Mouse (Mus musculus): ENCODE measurements around the gene Ccnt1.

Ccnt1 gene

DNA sequence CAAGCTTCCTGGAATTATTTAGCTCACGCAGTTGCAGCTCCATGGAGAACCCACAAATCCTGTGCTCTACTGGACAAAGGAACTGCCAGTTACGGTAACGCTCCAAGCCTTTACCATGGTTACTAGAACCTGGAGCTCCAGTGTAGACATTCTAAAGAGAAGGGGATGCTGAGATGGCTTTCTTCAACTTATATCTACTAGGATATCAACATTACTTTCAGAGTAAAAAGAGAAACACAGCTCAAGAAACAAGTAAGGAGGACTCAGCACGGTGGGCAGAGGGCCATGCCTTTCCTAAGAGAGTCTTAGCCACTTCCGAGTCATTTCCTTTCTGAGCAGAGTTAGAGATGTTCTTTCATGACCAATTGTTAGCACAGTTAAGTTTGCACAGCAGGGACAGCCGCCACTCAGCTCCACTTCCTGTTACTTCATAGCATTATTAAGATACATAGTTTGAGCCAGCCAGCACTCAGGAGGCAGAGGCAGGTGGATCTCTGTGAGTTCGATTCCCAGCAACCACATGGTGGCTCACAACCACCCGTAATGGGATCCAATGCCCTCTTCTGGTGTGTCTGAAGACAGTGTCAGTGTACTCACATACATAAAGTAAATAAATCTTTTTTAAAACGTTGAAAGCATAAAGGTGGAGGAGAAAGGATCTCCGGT is at the start of gene Ccnt1, which contains the start of gene 4930415O20Rik:
Gene Ccnt1, minus strand, starts transcription at position 51 of the 666 bp plus-strand sequence.
Gene 4930415O20Rik, plus strand, starts transcription at position 132 of the 666 bp plus-strand sequence.
- DNase-seq (ENCODE audit: low spot score) = no peak

DNA sequence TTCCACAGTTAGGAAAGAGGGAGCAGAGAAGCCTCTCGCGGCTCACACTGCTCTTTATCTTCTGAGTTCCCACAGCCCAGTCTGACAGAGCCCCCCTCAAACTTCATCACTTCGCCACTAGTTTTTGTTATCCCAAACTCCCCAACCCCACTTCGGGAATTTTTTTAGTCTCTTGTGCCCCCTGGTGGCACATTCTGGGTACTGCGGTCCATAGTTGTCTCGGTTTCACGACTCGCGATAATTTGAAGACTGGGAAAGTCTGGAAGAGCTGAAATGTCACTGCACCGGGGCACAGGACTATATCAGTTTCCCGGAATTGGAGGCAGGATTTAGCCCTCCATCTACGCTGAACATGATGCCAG is 46.4 kb upstream of the Ccnt1 start:
- peak; percentile 77 for DNase-seq (ENCODE audit: low spot score)

DNA sequence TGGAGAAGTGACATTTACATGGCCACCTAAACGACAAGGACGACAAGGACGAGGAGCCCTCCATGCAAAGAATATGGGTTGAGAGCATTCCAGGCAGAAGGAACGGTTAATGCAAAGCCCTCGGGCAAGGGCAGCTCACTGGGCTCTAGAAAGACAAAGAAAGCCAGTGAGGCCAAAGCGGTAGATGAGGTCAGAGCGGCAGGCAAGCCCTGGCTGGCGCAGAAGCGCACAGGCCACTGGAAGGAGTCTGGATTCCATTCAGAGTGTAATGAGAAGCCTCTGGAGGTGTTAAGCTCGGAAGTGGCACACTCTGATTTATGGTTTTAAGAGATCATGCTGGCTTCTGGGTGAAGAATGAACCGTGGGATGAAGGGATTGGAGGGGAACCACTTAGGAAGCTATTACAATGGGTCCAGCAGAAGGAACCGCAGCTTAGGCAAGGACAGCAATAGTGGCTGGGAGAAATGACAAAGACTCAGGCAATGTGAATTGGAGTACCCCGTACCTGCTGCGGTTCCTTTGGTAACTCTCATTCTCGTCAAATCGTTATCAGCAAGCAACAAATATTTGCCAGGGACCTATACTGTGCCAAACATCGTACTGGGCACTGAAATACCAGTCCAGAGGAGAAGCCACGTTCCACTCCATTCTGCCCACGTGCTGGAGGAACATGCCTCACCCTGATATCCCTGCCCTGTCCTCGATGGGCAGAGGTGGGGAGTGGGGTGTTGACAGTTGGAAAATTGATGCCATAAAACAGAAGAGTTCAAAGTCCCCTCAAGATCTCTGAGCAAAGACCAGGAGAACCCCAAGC is 45.8 kb upstream of the Ccnt1 start:
- DNase-seq (ENCODE audit: low spot score) = no peak

DNA sequence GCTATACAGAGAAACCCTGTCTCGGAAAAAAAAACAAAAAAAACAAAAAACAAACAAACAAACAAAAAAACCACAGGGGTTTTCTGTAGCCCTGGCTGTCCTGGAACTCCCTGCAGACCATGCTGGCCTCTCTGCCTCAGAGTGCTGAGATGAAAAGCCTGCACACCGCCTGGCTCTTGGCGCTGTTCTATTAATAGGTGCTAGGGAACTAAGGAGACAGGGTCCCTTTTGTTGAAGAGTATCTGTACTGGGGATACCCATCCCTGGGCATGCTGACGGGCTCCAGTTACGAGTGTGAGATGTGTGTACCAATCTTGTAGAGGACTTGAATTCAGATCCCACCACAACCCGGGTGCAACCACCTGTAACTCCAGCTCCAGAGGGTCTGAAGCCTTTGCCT is 45.0 kb upstream of the Ccnt1 start:
- DNase-seq (ENCODE audit: low spot score) = no peak

DNA sequence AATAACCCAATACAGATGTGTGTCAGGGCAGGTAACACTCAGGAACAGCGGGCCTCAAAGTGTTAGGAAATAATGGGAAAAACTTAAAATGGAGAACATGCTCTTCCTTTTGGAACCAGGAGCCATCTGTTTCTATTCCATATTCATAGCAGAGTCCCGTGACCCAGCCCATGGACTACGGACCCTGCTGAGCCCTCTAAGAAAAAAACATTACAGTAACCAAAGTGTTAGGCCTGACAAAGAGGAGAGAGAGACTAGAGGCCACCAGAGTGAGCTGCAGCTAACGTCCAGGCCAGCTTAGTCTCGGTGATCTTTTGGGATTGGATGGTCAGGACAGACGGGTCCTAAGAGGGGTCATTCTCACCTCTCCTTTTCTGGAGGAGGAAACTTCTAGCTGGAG is 44.2 kb upstream of the Ccnt1 start:
- no peak for DNase-seq (ENCODE audit: low spot score)

DNA sequence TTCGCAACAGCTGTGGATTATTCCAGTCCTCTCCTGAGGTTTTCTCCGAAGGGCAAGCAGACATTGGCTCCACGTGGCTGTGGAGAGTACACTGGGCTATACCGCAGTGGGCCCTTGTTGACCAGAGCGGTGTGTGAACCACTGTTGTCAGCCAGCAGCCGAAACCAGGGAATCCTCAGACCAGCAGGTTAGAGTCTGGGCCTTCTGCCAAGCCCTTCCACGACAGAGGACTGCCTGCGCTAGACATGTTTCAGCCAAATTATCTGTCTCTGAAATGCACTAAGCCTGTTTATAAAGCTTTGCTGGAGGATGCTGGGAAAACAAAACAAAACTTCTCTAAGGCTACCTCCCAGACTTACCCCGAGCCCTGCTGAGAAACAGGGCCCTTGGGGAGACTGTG is 43.8 kb upstream of the Ccnt1 start:
- DNase-seq (ENCODE audit: low spot score) = peak; percentile 33

DNA sequence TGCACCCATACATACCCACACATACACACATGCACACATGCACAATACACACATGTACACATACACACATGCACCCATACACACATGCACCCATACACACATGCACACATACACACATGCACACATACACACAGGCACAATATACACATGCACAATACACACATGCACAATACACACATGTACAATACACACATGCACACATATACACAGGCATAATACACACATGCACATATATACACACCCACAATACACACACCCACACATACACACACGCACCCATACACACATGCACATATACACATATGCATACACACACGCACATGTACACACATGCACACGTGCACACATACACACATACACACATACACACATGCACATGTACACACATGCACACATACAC is 41.5 kb upstream of the Ccnt1 start:
- DNase-seq (ENCODE audit: low spot score) = no peak

DNA sequence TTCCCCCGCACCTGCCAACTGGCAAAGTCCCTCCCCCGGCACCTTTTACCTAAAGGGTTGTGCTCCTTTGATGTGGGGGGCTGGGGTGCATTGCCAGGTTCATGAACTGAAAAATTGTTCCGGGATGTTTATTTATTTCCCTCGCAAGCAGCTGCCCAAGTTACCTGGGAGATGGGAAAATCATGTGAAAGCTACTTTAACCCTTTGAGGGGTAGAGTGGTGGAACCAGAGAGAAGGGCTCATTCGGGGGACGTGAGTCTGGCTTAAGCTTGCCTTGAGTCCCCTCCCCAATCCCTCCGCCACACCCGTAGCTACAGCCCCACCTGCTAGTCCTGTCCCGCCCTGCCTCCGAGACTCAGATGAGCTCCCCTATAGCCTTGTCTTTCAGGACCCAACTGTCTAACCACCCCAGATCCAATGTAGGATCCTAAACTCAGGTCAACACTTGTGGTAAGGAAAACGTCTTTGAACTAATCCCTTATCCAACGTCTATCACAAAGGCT is 39.5 kb upstream of the Ccnt1 start:
- DNase-seq (ENCODE audit: low spot score) = no peak

DNA sequence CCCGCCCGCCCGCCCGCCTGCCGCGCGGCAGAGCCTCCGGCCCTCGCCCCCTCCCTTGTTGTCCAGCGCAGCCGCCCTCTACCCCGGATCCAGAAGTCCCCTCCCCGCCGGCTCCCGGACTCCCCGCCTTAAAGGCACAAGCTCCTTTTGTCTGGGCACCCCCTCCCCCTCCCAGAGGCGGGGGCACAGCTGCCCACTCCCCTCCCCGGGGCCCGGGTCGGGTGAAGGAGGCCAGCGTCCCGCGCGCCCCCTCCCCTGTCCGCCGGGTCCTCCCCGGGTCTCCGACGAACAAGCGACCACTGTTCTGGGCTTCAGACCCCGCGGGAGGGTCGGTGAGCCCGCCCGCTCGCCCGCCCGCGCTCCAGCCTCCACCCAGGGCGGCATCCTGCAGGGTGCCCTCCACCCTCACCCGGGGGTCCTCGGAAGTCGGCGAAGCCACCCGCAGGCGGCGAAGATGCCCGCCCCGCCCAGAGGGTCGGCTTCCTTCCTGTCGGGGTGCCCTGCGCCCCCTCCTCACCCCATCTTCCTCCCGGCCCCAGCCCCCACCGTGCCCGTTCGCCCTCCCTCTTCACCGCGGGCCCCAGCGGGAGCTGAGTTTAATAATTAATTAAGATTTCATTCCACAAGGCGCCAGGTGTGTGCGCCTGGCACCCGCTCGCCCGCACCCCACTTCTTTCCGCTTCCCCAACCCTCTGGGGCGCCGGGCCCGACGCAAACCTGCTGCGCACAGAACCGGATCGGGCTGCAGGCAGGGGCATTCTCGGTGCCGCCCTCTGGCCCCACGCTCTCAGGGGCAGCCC is 38.8 kb upstream of the Ccnt1 start, which contains the start of gene Adcy6:
Gene Adcy6, minus strand, starts transcription at position 746 of the 800 bp plus-strand sequence.
- peak; percentile 82 for DNase-seq (ENCODE audit: low spot score)

DNA sequence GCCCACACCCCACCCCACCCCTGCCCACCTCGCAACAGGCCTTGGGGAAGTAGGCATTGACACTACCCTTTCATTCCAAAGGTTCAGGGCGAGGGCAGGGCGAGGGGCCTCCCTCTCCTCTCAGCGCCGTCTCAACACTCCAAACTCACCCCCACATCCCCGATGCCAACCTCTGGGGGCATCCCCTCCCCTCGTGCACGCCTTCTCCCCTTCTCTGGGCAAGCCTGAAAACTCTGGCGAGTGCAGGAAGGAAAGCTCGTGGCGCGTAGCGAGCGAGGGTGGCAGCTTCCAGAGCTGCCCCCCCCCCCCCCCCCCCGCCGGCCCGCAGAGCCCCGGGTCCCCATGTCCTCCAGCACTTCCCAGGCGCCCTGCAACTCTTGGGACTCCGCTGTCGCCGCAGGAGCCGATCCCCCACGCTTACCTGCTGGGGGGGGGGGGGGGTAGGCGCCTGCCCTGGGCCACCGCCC is 38.1 kb upstream of the Ccnt1 start:
- DNase-seq (ENCODE audit: low spot score) = peak; percentile 43

DNA sequence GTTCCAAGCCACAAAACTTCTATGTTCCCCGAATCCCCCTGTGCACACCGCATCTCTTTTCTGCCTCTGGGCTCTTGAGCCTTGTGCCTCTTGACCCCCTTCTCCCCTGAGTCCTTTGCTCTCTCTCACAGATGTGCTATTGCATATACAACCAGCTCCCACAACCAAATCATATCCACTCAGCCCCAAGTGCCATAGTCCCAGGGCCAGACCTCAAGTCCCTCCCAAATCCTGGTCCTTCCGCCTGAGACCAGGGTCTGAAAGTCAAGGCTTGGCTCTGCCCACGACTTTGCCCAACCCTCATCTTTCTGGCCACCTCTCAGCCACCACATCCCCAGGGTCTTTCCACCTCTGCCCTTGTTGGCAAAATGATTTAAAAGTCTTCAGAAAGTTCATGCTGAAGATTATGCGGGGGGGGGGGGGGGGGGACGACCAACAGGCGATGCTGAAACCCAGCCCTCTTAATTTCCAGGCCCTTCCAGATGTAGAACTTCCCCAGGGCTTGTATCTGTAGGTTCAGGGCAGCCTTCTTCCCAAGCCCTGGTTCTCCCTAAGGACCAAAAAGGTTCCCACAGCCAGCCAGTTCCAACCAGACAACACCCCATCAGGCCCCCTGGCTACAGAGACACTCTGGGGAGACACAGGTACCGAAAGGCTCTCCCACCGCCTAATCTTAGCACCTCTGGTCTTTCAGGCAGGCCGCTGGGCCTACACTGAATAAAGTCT is 37.5 kb upstream of the Ccnt1 start:
- peak; percentile 25 for DNase-seq (ENCODE audit: low spot score)

DNA sequence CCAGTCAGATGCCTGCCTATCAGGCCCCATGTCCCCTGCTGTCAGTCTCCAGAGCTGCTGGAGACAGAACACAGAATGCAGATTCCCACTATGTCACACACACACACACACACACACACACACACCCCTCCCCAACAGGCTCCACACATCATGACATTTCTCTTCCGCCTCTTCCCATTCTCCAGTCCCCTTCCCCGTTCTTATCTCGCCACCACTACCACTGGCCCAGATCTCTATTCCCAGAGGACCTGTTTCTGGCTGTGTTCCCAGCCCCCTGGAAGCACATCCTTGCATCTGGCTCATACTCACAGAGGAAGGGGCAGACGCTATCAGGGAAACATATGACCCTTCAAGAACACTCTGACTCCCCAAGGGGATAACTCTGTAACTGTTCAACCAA is 36.8 kb upstream of the Ccnt1 start:
- no peak for DNase-seq (ENCODE audit: low spot score)

DNA sequence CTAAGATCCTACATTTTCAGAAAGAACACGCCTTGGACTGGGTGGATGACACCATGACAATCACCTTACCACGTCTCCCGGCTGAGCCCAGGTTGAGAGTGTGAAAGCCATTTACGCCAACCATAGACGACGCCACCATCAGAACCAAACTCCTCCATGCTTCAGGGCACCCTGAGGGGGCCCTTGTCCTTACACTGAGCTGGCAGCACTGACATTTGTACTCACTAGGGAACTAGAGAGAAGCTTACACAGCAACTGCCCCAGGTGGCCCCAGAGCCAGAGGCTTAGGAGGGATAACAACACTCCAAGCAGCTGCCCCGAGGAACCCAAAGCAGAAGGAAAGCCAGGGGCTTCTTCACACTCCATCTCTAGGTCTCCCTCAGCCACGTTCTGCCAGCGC is 36.0 kb upstream of the Ccnt1 start:
- DNase-seq (ENCODE audit: low spot score) = no peak

DNA sequence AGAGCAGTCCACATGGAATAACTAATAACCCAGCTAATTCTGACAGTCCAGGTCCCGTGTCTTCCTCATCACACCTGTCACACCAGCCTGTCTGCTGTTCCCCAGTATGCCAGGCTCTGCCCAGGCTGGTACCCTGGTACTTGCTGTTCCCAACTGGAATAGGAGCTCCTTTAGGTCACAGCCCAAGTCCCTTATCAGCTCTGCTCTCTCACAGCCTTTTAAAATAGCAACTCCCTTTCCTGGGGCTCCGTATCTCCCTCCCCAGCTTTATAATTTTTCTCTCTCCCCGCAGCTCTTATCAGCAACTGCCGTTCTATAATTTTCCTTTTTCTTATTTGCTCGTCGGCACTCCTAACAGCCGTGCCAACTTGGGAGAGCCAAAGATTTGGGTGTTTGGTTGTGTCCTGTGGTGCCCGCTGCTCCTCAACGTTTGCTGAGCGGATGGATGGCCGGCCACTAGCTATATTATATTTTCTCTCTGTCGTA is 35.4 kb upstream of the Ccnt1 start:
- no peak for DNase-seq (ENCODE audit: low spot score)

DNA sequence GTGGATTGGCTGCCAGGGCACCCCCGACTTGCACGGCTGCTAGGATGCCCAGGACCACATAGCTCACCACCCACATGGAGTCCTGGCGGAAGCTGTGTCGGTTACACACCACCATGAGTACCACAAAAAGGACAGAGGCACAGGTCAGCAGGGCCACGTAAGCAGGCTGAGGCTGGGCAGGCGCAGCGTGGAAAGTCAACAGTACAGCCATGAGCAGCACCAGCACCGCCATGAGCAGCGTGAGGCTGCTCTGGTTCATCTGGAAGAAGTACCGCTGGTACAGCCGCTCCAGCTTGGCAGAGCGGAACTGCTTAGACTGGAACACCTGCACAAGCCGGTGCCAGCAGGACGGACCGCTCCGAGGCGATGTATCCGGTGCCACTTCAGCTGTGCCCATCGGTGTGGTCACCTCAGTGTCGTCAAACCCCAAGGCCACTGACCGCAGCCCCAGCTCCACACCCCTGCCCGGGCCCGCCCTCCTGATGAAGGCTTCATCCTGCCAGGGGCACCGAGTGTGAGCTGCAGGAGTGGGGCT is 33.4 kb upstream of the Ccnt1 start:
- DNase-seq (ENCODE audit: low spot score) = no peak

DNA sequence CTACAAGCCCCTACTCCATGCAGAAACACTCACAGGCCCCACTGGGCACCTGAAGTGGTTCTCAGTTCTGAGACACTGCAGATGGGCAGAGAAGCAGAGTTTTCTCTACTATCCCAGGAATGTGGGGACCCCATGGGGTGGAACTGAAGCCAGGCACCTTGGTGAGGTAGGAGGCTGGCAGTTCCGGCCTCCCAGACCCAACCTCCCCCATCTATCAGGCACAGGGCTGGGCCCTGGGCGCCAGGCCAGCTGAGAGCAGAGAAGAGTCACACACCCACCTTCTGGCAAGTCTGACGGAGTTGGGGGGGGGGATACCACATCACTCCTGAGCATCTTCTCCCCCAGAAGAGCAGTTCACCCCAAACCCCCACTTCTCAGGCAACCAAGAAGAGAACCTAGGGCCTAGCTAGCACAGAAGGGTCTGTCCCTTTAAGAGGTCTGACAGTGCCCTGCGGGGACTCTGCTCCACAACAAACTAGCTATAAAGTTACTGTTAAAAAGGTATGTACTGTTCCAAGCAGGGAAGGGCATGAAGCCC is 32.3 kb upstream of the Ccnt1 start:
- peak; percentile 32 for DNase-seq (ENCODE audit: low spot score)

DNA sequence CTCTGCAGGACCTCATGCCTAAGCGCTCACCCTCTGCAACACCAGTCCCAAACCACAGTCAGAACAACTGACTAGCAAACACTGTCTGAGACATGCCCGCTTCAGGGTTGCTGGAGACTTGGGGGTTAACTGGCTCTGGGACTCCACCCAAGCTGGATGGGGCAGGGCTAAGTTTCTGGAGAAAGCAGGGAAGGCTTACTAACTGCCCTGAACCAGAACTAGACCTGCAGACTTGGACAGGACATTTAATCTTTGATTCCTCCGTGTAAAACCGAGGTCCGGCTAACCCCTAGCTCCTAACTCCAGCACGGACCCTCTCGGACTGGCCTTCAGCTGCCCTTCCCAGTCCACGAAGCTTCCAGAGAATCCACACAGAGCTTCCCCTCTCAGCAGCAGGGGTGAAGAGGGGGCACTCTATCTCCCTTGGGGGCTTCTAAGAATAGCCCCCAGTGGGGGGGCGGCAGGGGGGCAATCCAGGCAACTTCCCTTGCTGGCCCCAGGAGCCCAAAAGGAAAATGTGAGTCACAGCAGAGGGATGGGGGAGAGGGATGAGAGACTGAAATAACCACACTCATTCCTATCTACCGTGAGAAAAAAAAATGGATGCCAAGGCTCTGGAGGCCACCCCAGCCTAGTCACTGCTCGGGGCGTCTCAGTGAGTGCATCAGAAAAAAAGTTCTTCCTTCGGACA is 31.6 kb upstream of the Ccnt1 start:
- DNase-seq (ENCODE audit: low spot score) = peak; percentile 26

DNA sequence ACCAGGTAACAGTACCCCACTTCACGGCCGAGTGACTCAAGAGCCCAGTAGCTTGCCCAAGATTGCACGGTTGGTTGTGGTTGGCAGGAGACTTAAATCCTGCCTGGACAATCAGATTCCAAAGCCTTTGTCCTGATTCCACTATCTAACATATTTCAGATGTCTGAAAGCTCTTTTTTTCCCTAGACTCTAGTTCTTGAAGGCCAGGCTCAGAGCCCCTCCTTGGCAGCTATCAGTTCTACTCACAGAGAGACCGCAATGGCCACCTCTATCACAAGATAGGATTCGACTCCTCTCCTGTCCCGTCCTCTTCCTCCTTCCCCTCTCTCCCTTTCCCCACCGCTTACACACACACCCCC is 31.1 kb upstream of the Ccnt1 start:
- no peak for DNase-seq (ENCODE audit: low spot score)

DNA sequence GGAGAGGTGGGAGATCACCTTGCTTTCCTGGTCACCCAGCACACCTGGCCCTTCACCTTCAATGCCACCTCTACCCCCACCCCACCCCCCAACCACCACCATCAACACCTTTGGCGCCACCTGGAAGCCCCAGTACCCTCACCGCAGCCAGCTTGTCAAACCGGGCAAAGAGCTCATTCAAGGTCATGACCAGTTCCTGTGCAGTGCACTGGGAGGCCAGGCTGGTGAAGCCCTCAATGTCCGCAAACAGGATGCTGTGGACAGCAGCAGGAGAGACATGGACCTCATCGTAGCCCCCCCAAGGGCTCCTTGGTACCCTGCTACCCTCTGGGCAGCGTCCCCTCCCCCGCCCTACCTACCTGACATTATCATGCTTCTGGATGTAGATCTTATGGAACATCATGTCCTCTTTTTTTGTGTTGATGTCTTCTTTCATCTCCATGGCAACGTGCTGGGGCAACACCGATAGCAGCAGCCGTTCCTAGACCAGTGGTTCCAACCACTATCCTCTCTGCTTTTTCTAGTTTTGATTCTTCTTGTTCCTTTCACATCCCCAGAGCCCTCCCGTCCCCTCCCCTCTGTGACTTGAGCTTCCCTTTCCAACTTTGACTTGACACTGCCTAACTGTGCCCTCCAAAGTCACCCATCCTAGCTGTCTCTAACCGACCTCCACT is 29.4 kb upstream of the Ccnt1 start:
- DNase-seq (ENCODE audit: low spot score) = no peak

DNA sequence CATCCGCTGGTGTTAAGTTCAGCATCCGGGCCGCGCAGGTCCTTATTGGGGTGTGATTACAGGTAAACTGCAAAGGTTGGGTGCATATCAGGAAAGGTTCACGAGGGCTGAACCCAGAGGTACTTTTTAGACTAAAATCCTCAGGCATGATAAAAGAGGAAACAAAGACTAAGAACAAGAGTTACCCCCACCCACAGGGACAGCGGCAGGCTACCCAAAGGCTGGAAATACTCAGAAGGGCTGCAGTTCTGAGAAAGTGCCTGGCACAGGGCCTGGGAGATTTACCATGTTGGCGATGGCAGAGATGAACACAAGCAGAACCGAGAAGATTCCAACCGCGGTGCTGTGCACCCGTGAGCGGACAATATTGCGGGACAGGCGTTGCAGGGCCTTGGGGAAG is 25.9 kb upstream of the Ccnt1 start:
- DNase-seq (ENCODE audit: low spot score) = no peak
